Mouse (Mus musculus) C2C12 (cell line): ENCODE measurements around the gene Pomt1.
"Not testable (repeated sequence)": the region's sequence is repeated elsewhere in the genome, so short reads cannot be mapped to it uniquely, and the experiment has no call there.

Source experiments
- CTCF ChIP-seq: IDR thresholded peaks from one replicate; pipeline ENCODE4 v1.5.1; 2011; ENCODE audit not compliant: control insufficient read depth, insufficient read depth, insufficient read length
- MYOD1 ChIP-seq: IDR thresholded peaks from one replicate; pipeline ENCODE4 v1.6.1; 2011; ENCODE audit warnings: low read depth; ENCODE audit not compliant: control insufficient read depth, insufficient read length

DNA sequence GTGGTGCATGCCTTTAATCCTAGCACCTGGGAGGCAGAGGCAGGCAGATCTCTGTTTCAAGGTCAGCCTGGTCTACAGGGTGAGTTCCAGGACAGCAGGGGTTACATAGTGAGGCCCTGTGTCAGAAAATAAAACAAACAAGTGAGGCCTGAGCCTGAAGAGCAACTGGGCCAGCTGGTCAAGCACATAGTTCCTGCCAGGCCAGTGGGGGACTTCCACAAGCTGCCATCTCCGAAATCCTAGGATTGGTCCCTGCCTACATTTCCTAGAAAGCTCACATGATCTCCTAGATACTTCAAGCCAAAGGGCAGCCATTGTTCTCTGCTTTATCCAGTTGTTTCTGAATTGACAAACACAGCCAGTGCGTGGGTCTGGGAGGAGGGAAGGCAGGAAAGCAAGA, 59.5 kb downstream of the Pomt1 start:
- TF ChIP-seq CTCF, MYOD1: not testable (repeated sequence)
